Mouse (Mus musculus) megakaryocyte, embryonic 14.5 days (primary cell): ENCODE measurements at regions not wholly inside any gene's neighbourhood (a gene's known extent, or its start where the extent isn't known, plus 50 kb on each side); places are given as distances from the start of the nearest gene placed in this dataset.

Experiments
- FLI1 ChIP-seq: IDR thresholded peaks from 2 replicates; pipeline ENCODE4 v1.6.1; 2012; ENCODE audit warnings: low read length, inconsistent platforms, mixed read lengths
- GATA1 ChIP-seq: IDR thresholded peaks from 3 replicates; pipeline ENCODE4 v1.6.1; 2012; ENCODE audit warnings: mixed read lengths, low read length, inconsistent platforms, borderline replicate concordance

DNA sequence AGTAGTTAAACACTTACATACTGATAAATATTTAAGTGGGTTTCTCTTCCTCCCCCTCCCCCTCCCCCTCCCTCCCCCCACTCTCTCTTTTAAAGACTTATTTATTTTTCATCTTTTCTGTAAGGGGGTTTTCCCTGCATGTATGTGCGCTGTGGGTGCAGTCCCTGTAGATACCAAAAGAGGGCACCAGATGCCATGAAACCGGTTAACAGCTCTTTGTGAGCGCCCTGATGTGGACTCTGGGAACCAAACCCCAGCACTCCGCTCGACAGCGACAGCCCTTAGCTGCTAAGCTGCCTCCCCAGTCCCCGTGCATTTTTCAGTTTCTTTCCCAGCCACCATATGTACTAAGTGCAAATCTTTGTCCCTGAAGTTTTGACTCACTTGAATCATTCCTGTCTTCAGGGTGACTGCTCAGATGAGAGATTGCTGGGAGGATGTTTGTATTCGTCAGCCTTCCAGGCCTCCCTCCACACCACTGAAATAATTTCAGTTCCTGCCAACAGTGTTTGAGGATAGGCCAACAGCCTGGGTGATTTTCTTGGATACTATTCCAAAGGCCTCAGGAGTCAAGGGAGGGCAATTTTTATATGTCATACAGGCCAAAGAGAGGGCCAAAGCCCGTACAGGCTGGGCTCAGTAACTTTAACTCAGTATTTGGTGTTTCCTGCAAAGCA lies 309.3 kb downstream of the Prdm2 start:
- no peak for TF ChIP-seq GATA1
- TF ChIP-seq FLI1: no peak
